Mouse (Mus musculus) heart, adult 2 months (tissue): ENCODE data around the gene Rapgef1. TPM values are rescaled to one million over a fixed set of nuclear protein-coding genes. Genes with fewer than 3 reads are reported as not detected.
A peak's percentile ranks its signal among the peaks of the same experiment; 100 is the strongest.

Experiments
- DNase-seq, 2 experiments: peaks; one replicate each; pipeline ENCODE4 v3.0.0; 2021
- H3K27ac ChIP-seq: fragments of 200-600 bp; 2 replicates; pipeline ENCODE4 v1.8.1; 2022
- H3K27me3 ChIP-seq: fragments of 200-500 bp; 2 replicates; pipeline ENCODE4 v1.6.1; 2012; ENCODE audit warnings: mild to moderate bottlenecking, low read length, inconsistent platforms, mixed read lengths; ENCODE audit not compliant: control insufficient read depth, insufficient read depth
- H3K36me3 ChIP-seq: fragments of 200-500 bp; 2 replicates; pipeline ENCODE4 v1.6.1; 2012; ENCODE audit warnings: low read length, inconsistent platforms; ENCODE audit not compliant: control insufficient read depth, insufficient read depth
- H3K4me1 ChIP-seq: fragments of 200-500 bp; 2 replicates; pipeline ENCODE4 v1.6.1; 2011; ENCODE audit warnings: low read length; ENCODE audit not compliant: control insufficient read depth, insufficient read depth
- H3K4me3 ChIP-seq: fragments of 200-600 bp; 2 replicates; pipeline ENCODE4 v1.8.1; 2022
- H3K79me2 ChIP-seq: fragments of 200-500 bp; replicated peaks from 2 replicates; pipeline ENCODE4 v1.6.1; 2012; ENCODE audit warnings: mild to moderate bottlenecking, inconsistent platforms, low read length, moderate library complexity, mixed read lengths; ENCODE audit not compliant: control insufficient read depth, insufficient read depth
- H3K9ac ChIP-seq: fragments of 200-500 bp; 2 replicates; pipeline ENCODE4 v1.6.1; 2012; ENCODE audit warnings: low read depth, mild to moderate bottlenecking, control low read depth, inconsistent platforms, low read length, mixed read lengths
- CTCF ChIP-seq: fragments of 200-600 bp; IDR thresholded peaks from 2 replicates; pipeline ENCODE4 v1.8.1; 2022; ENCODE audit warnings: antibody characterized with exemption, mild to moderate bottlenecking, moderate library complexity
- EP300 ChIP-seq: fragments of 200-500 bp; IDR thresholded peaks from 2 replicates; pipeline ENCODE4 v1.6.1; 2011; ENCODE audit warnings: low read depth, low read length, control low read depth; ENCODE audit not compliant: insufficient read depth
- POLR2A ChIP-seq: fragments of 200-500 bp; IDR thresholded peaks from 2 replicates; pipeline ENCODE4 v1.6.1; 2011; ENCODE audit warnings: mild to moderate bottlenecking, low read depth, low read length, control low read depth; ENCODE audit not compliant: insufficient read depth
- WGBS: fragments of 180-500 bp; shearing (Covaris S2); methylation state at CpG from one replicate; pipeline ENCODE4 v1.1.7; 2018; 5-methylcytosine and 5-hydroxymethylcytosine counted together
- intact Hi-C: fragments of 180-260 bp; cut with DNase I; formaldehyde crosslinking; loops from one replicate; pipeline ENCODE4 v1.15.1; 2025
- polyA plus RNA-seq: library from polyadenylated mRNA; depleted of rRNA; stranded (reverse); fragments of >200 nt; gene quantifications from 2 replicates; pipeline ENCODE4 v1.2.3, GENCODE M21; 2012
- total RNA-seq, 2 experiments: library from RNA; stranded (reverse); gene quantifications; 2 replicates each; pipeline ENCODE4 v1.2.3; 2021

Gene Rapgef1
- total and polyA plus RNA-seq, 3 experiments = 65.0 to 116 (median 96.7) TPM

DNA sequence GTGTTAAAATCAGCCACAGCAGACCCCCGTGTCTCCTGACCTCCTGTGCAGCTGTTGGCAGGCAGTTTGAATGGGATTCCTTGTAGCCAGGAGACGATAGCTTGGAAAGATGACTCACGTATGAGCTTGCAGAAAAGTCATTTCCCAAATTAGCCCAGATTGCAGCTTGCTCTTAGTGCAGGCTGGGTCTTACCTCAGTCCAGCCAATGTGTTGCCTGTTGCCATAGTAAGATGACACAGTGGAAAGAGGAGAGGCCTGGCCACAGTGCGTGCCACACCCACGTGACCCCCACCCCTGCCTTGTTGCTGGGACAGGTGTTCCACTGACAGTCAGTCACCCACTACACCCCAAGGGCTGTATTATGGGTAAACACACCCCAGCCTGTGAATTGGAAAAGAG is 5.2 kb downstream of the Rapgef1 start:
- 13% methylated on average over 5 of the region's 5 CpGs for WGBS
- Histone ChIP-seq H3K27ac (peak overlapping the region; percentile 83), H3K4me3 (no peak overlapping the region), H3K4me1 (peaks cover 47% of the 10 kb centered on the region), H3K9ac (no peak overlapping the region), H3K79me2 (peaks cover 8% of the 10 kb centered on the region), H3K27me3 (no peaks in the 10 kb centered on the region), H3K36me3 (no peaks in the 10 kb centered on the region; the same call in 1 of the 2 replicates)
- peak; percentile 73 to 87 for DNase-seq
- intact Hi-C loops = no loop called here
- TF ChIP-seq POLR2A (no peak), EP300 (peak; percentile 89)

DNA sequence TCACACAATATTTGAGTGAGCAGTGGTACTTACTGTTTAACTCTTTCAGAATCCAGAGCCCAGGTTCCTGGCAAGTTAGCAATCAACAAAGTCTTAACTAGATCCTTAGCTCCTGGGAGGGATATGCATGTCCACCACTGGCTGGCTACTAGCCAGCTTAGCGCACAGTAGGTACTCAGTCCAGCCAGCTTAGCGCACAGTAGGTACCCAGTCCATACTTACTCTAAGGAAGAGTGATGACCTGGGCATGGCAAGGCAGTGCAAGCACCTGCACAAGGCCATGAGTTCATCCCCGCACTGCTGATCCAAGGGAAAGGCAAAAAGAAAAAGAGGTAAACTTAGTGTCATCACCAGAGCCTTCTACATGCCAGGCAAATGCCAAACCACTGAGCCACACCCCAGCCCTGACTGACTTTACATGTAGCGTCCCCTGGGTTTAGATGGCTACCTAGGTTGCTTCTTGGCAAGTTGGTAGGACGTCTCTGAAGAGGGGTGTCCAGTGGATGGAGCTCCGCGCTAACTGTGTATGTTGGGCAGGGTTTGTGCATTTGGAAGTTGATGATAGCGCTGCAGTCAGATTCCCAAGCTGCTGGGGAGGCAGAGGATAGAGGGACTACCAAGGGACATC is 6.2 kb downstream of the Rapgef1 start:
- no peak for TF ChIP-seq EP300
- intact Hi-C loops = no loop called here
- WGBS = 93% methylated on average over 8 of the region's 8 CpGs
- H3K4me1 ChIP-seq = peaks cover 51% of the 10 kb centered on the region
- no peak overlapping the region for H3K9ac ChIP-seq
- H3K79me2 ChIP-seq = peaks cover 8% of the 10 kb centered on the region
- no peak overlapping the region for H3K4me3 ChIP-seq
- no peaks in the 10 kb centered on the region; the same call in 1 of the 2 replicates for H3K36me3 ChIP-seq
- no peaks in the 10 kb centered on the region for H3K27me3 ChIP-seq
- peak overlapping the region; percentile 83 for H3K27ac ChIP-seq
- peak in 1 of 2 experiments; percentile 20 for DNase-seq

DNA sequence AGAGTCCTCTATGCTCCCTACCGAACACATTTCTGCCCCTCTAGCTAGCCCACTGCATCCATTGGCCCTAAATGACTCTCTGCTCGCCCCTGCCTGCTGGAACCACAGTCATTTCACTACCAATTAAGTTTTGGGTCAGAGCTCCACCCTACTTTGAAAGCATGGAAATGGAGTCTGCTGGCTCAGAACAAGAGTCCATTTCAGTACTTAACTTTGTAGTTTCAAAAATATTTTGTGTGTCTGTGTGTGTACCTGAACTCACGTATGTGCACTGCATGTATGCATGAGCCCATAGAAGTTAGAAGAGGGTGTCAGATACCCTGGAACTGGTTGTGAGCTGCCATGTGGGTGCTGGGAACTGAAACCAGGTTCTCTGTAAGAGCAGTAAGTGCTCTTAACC is 7.8 kb downstream of the Rapgef1 start:
- Histone ChIP-seq H3K27me3 (no peaks in the 10 kb centered on the region), H3K9ac (no peak overlapping the region), H3K4me1 (peaks cover 48% of the 10 kb centered on the region), H3K4me3 (no peak overlapping the region), H3K79me2 (peaks cover 8% of the 10 kb centered on the region), H3K27ac (peak overlapping the region; percentile 61), H3K36me3 (peaks cover 1% of the 10 kb centered on the region)
- 89% methylated on average over 3 of the region's 3 CpGs for WGBS
- no peak for DNase-seq
- TF ChIP-seq CTCF (no peak), POLR2A (no peak), EP300 (no peak)
- intact Hi-C loops = no loop called here

DNA sequence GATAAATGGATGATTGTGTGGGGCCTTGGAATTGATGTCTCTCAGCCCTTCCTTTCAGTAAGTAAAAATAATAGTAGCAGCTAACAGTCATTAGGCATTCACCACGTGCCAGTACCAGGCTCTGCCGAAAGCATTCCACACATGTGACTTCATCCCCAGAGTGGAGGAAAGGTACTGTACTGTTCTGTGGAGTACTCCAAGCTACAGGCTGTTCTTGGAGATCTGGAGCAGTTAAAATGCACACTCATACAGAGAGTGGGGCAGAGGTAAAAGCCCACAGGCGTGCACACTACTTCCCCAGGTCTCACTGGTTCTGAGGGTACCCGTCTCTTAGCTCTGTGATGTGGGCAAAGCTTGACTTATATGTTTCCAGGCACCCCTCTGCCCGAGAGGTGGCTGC is 8.7 kb downstream of the Rapgef1 start:
- WGBS = 43% methylated on average over 5 of the region's 5 CpGs
- peak; percentile 34 to 54 for DNase-seq
- peaks cover 6% of the 10 kb centered on the region for H3K79me2 ChIP-seq
- intact Hi-C loops = no loop called here
- H3K27me3 ChIP-seq = no peaks in the 10 kb centered on the region
- TF ChIP-seq CTCF = no peak
- no peak for TF ChIP-seq POLR2A
- no peak for TF ChIP-seq EP300
- H3K27ac ChIP-seq = peak overlapping the region; percentile 61
- no peak overlapping the region for H3K9ac ChIP-seq
- peaks cover 48% of the 10 kb centered on the region for H3K4me1 ChIP-seq
- H3K4me3 ChIP-seq = no peak overlapping the region
- H3K36me3 ChIP-seq = peaks cover 3% of the 10 kb centered on the region

DNA sequence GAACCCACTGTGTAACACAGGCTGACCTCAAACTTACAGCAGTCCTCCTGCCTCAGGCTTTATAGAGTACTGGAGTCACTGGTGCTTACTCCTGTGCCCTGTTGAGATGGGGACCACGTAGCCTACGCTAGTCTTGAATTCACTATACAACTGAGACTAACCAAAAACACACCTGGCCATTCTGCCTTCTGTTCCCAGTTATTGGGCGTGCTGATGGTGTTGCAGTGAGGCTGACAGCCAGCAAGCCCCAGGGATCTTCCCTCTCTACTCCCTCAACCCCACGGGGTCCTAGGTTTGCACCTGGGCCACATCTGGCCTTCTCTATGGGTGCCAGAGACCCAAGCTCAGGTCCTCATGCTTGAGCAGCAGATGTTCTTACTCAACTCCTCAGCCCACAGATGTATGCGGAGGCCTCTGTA is 9.3 kb downstream of the Rapgef1 start:
- peaks cover 6% of the 10 kb centered on the region for H3K79me2 ChIP-seq
- peak overlapping the region; percentile 61 for H3K27ac ChIP-seq
- H3K4me1 ChIP-seq = peaks cover 47% of the 10 kb centered on the region
- WGBS = 78% methylated on average over 5 of the region's 5 CpGs
- peaks cover 3% of the 10 kb centered on the region for H3K36me3 ChIP-seq
- H3K9ac ChIP-seq = no peak overlapping the region; the same call in 1 of the 2 replicates
- DNase-seq = peak in 1 of 2 experiments; percentile 24
- H3K4me3 ChIP-seq = no peak overlapping the region
- intact Hi-C loops = no loop called here
- no peaks in the 10 kb centered on the region for H3K27me3 ChIP-seq
- TF ChIP-seq EP300 = no peak
- no peak for TF ChIP-seq POLR2A

DNA sequence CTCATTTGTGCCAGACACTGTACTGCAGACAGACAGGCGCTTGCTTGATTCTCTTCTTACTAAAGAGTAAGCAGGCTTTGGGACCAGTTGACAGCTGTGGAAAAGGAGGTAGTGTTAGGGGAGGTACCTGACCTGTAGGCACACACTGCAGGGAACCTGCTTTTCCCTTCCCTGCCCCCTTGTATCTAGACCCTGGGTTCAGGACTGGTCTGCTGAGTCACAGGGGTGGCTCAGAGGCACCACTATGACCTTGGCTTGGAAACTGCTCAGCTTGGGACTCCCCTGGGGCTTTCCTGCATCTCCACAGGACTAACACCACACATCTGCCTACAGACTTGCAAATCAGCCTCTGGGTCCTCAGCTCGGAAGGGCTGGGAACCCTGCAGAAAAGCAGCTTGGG is 9.8 kb downstream of the Rapgef1 start:
- H3K9ac ChIP-seq = peak overlapping the region; percentile 22; the same call in 1 of the 2 replicates
- no peak overlapping the region for H3K27ac ChIP-seq
- DNase-seq = peak; percentile 52 to 53
- no peak overlapping the region for H3K4me3 ChIP-seq
- no peaks in the 10 kb centered on the region for H3K27me3 ChIP-seq
- intact Hi-C loops = no loop called here
- TF ChIP-seq EP300 (no peak), CTCF (no peak), POLR2A (no peak)
- H3K79me2 ChIP-seq = peaks cover 6% of the 10 kb centered on the region
- WGBS = 55% methylated on average over 2 of the region's 2 CpGs
- H3K36me3 ChIP-seq = peaks cover 7% of the 10 kb centered on the region
- H3K4me1 ChIP-seq = peaks cover 48% of the 10 kb centered on the region
